Comparison of ENCODE assay signal across 17 mouse cellular contexts in the genomic region with DNA sequence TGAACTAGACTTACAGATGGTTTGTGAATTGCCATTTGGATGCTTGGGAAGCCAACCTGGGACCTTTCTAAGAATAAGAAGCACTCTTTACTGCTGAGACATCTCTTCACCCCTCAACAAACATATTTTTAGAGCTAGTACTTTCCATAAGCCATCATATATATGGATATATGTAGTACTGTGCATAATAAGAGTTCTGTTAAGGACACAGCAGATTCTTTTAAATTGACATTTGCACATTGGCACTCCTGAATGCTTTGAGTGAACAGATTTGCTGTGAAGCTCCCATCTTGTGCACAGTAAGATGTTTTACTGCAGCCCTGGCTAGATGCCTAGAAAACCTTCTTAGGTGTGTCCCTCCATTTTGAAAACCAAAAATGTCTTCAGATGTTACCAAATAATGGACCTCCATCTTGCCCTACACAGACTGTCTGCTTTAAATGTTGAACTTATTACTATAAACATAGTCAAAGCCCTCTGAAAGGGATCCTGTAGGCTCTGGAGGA. TPM values are rescaled to one million over a fixed set of nuclear protein-coding genes. Genes with fewer than 3 reads are reported as not detected.
DNase-seq lines count a peak whose midpoint lies in the region; ATAC-seq and TF ChIP-seq lines count a peak whose summit lies in the region.
"Had no signal": no experiment of that assay in that cellular context is flagged by ENCODE, and none has a peak within 500 bp of the region (broad histone marks: within the 10 kb centered on the region; RNA-seq: fewer than 3 reads in every experiment).

No protein-coding gene starts in this region.

- H3K4me2 ChIP-seq in forebrain, postnatal 0 days (ENCODE audit: low read depth), result no peak overlapping the region
- no peak overlapping the region for H3K4me2 ChIP-seq in forebrain, embryonic 12.5 days
- no peak overlapping the region for H3K4me2 ChIP-seq in midbrain, postnatal 0 days (ENCODE audit: low read depth, low read length, poor library complexity, severe bottlenecking)
- H3K4me2 ChIP-seq: embryonic facial prominence, embryonic 12.5 days; forebrain, embryonic 13.5 days; heart, embryonic 11.5 days; heart, embryonic 15.5 days; hindbrain, embryonic 13.5 days had no signal

- H3K4me1 ChIP-seq in forebrain, postnatal 0 days (ENCODE audit: insufficient read depth), result no peaks in the 10 kb centered on the region
- no peaks in the 10 kb centered on the region for H3K4me1 ChIP-seq in forebrain, embryonic 12.5 days
- no peaks in the 10 kb centered on the region for H3K4me1 ChIP-seq in midbrain, postnatal 0 days (ENCODE audit: insufficient read depth, low read length)
- H3K4me1 ChIP-seq: embryonic facial prominence, embryonic 12.5 days; heart, embryonic 15.5 days; hindbrain, embryonic 13.5 days had no signal

- peak; percentile 82 for ATAC-seq in forebrain, postnatal 0 days
- ATAC-seq in forebrain, embryonic 12.5 days (ENCODE audit: low FRiP score), result no peak
- ATAC-seq in midbrain, postnatal 0 days (ENCODE audit: low FRiP score), result no peak
- ATAC-seq: forebrain, embryonic 13.5 days; hindbrain, postnatal 0 days had no signal

- no peaks in the 10 kb centered on the region for H3K27me3 ChIP-seq in forebrain, postnatal 0 days (ENCODE audit: insufficient read depth, low read length)
- H3K27me3 ChIP-seq in forebrain, embryonic 12.5 days, result no peaks in the 10 kb centered on the region
- no peaks in the 10 kb centered on the region for H3K27me3 ChIP-seq in midbrain, postnatal 0 days (ENCODE audit: insufficient read depth, low read length)
- H3K27me3 ChIP-seq: embryonic facial prominence, embryonic 12.5 days; forebrain, embryonic 13.5 days; heart, embryonic 15.5 days; hindbrain, embryonic 13.5 days had no signal

- H3K9me3 ChIP-seq in forebrain, postnatal 0 days (ENCODE audit: low read length), result no peaks in the 10 kb centered on the region
- H3K9me3 ChIP-seq in forebrain, embryonic 12.5 days, result peaks cover 13% of the 10 kb centered on the region; the same call in 1 of the 2 replicates
- H3K9me3 ChIP-seq in midbrain, postnatal 0 days (ENCODE audit: low read length), result 0 out of 2 replicates have a peak, but pooled peaks cover 6% of the 10 kb centered on the region
- H3K9me3 ChIP-seq: heart, embryonic 15.5 days had no signal

- H3K36me3 ChIP-seq in forebrain, postnatal 0 days (ENCODE audit: insufficient read depth), result peaks cover 15% of the 10 kb centered on the region
- peaks cover 27% of the 10 kb centered on the region for H3K36me3 ChIP-seq in forebrain, embryonic 12.5 days (replicated peaks)
- peaks cover 9% of the 10 kb centered on the region; the same call in 1 of the 2 replicates for H3K36me3 ChIP-seq in midbrain, postnatal 0 days (ENCODE audit: insufficient read depth, low read length)

- H3K4me3 ChIP-seq in forebrain, postnatal 0 days (ENCODE audit: low read depth, low read length), result no peak overlapping the region
- no peak overlapping the region for H3K4me3 ChIP-seq in forebrain, embryonic 12.5 days (replicated peaks)
- no peak overlapping the region for H3K4me3 ChIP-seq in midbrain, postnatal 0 days (ENCODE audit: low read depth, low read length)
- H3K4me3 ChIP-seq: embryonic facial prominence, embryonic 12.5 days; forebrain, embryonic 13.5 days; heart, adult 2 months; heart, embryonic 15.5 days; hindbrain, embryonic 13.5 days had no signal

- no peak overlapping the region for H3K9ac ChIP-seq in forebrain, postnatal 0 days
- H3K9ac ChIP-seq in forebrain, embryonic 12.5 days, result no peak overlapping the region
- no peak overlapping the region for H3K9ac ChIP-seq in midbrain, postnatal 0 days (replicated peaks; ENCODE audit: low read length, poor library complexity, severe bottlenecking)
- H3K9ac ChIP-seq: embryonic facial prominence, embryonic 12.5 days; forebrain, embryonic 13.5 days; heart, embryonic 15.5 days; hindbrain, embryonic 13.5 days had no signal

- peak; percentile 46 for DNase-seq in forebrain, postnatal 0 days
- peak; percentile 6 for DNase-seq in right cerebral cortex, adult 18-20 months
- no peak for DNase-seq in right cerebral cortex, adult 2 months (ENCODE audit: low spot score in 2 of 2)
- DNase-seq in brain, embryonic 18.5 days (ENCODE audit: low read depth, low spot score), result peak; percentile 10
- DNase-seq in midbrain, postnatal 0 days (ENCODE audit: low spot score), result no peak
- DNase-seq: adrenal gland, adult 2 months; adrenal gland, postnatal 25 days; gastrocnemius, postnatal 14 days; heart, adult 2 months; heart, postnatal 14 days had no signal

- no peak overlapping the region for H3K27ac ChIP-seq in forebrain, postnatal 0 days (ENCODE audit: low read depth, low read length)
- H3K27ac ChIP-seq in forebrain, embryonic 12.5 days, result no peak overlapping the region
- H3K27ac ChIP-seq in midbrain, postnatal 0 days (ENCODE audit: low read depth, low read length), result no peak overlapping the region
- H3K27ac ChIP-seq: embryonic facial prominence, embryonic 12.5 days; forebrain, embryonic 13.5 days; heart, adult 2 months; heart, embryonic 15.5 days; hindbrain, embryonic 13.5 days; hindbrain, postnatal 0 days had no signal

- no peak for TF ChIP-seq CTCF in forebrain, postnatal 0 days (IDR thresholded peaks at IDR 0.05; ENCODE audit: low read depth)
- TF ChIP-seq CTCF in midbrain, postnatal 0 days (IDR thresholded peaks at IDR 0.05), result no peak

RNA-seq across cellular contexts. Expression of gene Impad1, which starts 13.8 kb away (rescaled TPM):
- total RNA-seq in forebrain, postnatal 0 days (2014; rRNA removed), result 119 and 142 TPM in 2 replicates
- 35.0 and 41.9 TPM in 2 replicates for polyA plus RNA-seq in forebrain, postnatal 0 days (2015; fragmentation: Nextera tagmentation; extraction: Ambion mirVana)
- 52.6 and 54.0 TPM in 2 replicates for polyA plus RNA-seq in forebrain, embryonic 12.5 days (2016; fragmentation: Nextera tagmentation; extraction: Ambion mirVana)
- total RNA-seq in midbrain, postnatal 0 days (2014; rRNA removed), result 95.1 and 126 TPM in 2 replicates
- polyA plus RNA-seq in midbrain, postnatal 0 days (2015; fragmentation: Nextera tagmentation; extraction: Ambion mirVana), result 36.1 and 42.4 TPM in 2 replicates

Comparison
In these comparisons a context has a peak if more than half of its experiments do, and no peak if none do; other contexts are left out.
1. DNase-seq: peak in forebrain, postnatal 0 days (single experiment), right cerebral cortex, adult 18-20 months (single experiment) and brain, embryonic 18.5 days (single experiment); none in right cerebral cortex, adult 2 months (0 of 2) and midbrain, postnatal 0 days (single experiment).